Mouse (Mus musculus): ENCODE measurements around the gene Yipf3. TPM values are rescaled to one million over a fixed set of nuclear protein-coding genes. Genes with fewer than 3 reads are reported as not detected.

Gene Yipf3
- total and polyA plus RNA-seq, 3 experiments: 15.8 to 52.6 (median 32.5) TPM

- in situ Hi-C loops (cut with MboI; ENCODE audit: low pct_ligation_motif_present, low pct_unique_long_range_greater_than_20kb, low sequenced_read_pairs) (no loop called here), dilution Hi-C loops (cut with MboI; ENCODE audit: extremely low pct_ligation_motif_present, extremely low pct_unique_long_range_greater_than_20kb, low sequenced_read_pairs) (no loop called here)
- Histone ChIP-seq H3K36me3 (replicated peaks in 1 of 2; ENCODE audit: control insufficient read depth in 1 of 2, insufficient read depth in 1 of 2, low read length in 1 of 2) (peaks cover 9 to 22% of the 10 kb centered on the region in 2 experiments), H3K4me2 (ENCODE audit: insufficient read depth, low read depth, poor library complexity, severe bottlenecking) (no peak overlapping the region), H3K79me2 (replicated peaks; ENCODE audit: control insufficient read depth, extremely low read depth, insufficient read depth, poor library complexity, severe bottlenecking) (peaks cover 22% of the 10 kb centered on the region), H3K9ac (ENCODE audit: insufficient read depth, low read depth) (no peak overlapping the region), H3K4me1 (ENCODE audit: control insufficient read depth in 1 of 2, insufficient read depth in 2 of 2) (peaks cover 7 to 16% of the 10 kb centered on the region in 2 experiments), H3K4me3 (replicated peaks in 1 of 3; ENCODE audit: low read depth in 2 of 3, low read length in 2 of 3, poor library complexity in 1 of 3) (no peak overlapping the region), H3K9me3 (replicated peaks; ENCODE audit: low read length) (no peaks in the 10 kb centered on the region), H3K27ac (ENCODE audit: insufficient read depth, low read depth) (no peak overlapping the region), H3K27me3 (replicated peaks) (no peaks in the 10 kb centered on the region)
- no peak for TF ChIP-seq ELF1 (IDR thresholded peaks at IDR 0.05; ENCODE audit: low read depth, low read length)
- no peak for TF ChIP-seq NRF1 (IDR thresholded peaks at IDR 0.05; ENCODE audit: low read depth, low read length)
- no peak for TF ChIP-seq HCFC1 (IDR thresholded peaks at IDR 0.05; ENCODE audit: low read depth, low read length)
- no peak for TF ChIP-seq TCF12 (IDR thresholded peaks at IDR 0.05; ENCODE audit: low read depth, low read length)
- no peak for TF ChIP-seq POLR2A (IDR thresholded peaks at IDR 0.05; ENCODE audit: low read depth, low read length)
- DNase-seq (ENCODE audit: extremely low read depth): no peak
Measured at GRCm38 (mm10) chr17:46283911-46284310, 36.0 kb downstream of the Yipf3 start.

- Histone ChIP-seq H3K9ac (ENCODE audit: insufficient read depth, low read depth) (no peak overlapping the region), H3K4me3 (replicated peaks in 1 of 3; ENCODE audit: low read depth in 2 of 3, low read length in 2 of 3, poor library complexity in 1 of 3) (no peak overlapping the region), H3K9me3 (replicated peaks; ENCODE audit: low read length) (no peaks in the 10 kb centered on the region), H3K4me1 (ENCODE audit: control insufficient read depth in 1 of 2, insufficient read depth in 2 of 2) (peaks cover 7 to 16% of the 10 kb centered on the region in 2 experiments), H3K79me2 (replicated peaks; ENCODE audit: control insufficient read depth, extremely low read depth, insufficient read depth, poor library complexity, severe bottlenecking) (peaks cover 22% of the 10 kb centered on the region), H3K4me2 (ENCODE audit: insufficient read depth, low read depth, poor library complexity, severe bottlenecking) (no peak overlapping the region), H3K27me3 (replicated peaks) (no peaks in the 10 kb centered on the region), H3K27ac (ENCODE audit: insufficient read depth, low read depth) (no peak overlapping the region), H3K36me3 (replicated peaks in 1 of 2; ENCODE audit: control insufficient read depth in 1 of 2, insufficient read depth in 1 of 2, low read length in 1 of 2) (peaks cover 4 to 16% of the 10 kb centered on the region in 2 experiments)
- DNase-seq (ENCODE audit: extremely low read depth): no peak
- in situ Hi-C loops (cut with MboI; ENCODE audit: low pct_ligation_motif_present, low pct_unique_long_range_greater_than_20kb, low sequenced_read_pairs): no loop called here
- no peak for TF ChIP-seq JUND (conservative IDR thresholded peaks at IDR 0.05; ENCODE audit: low read depth, low read length)
- TF ChIP-seq USF1 (IDR thresholded peaks at IDR 0.05; ENCODE audit: low read depth, low read length): no peak
- TF ChIP-seq BHLHE40 (IDR thresholded peaks at IDR 0.05; ENCODE audit: low read depth, low read length): no peak
- no peak for TF ChIP-seq CHD2 (IDR thresholded peaks at IDR 0.05; ENCODE audit: low read length)
- TF ChIP-seq CHD1 (IDR thresholded peaks at IDR 0.05; ENCODE audit: low read depth, low read length): no peak
- TF ChIP-seq ZNF384 (IDR thresholded peaks at IDR 0.05; ENCODE audit: low read depth, low read length): no peak
- no peak for TF ChIP-seq UBTF (IDR thresholded peaks at IDR 0.05; ENCODE audit: low read depth, low read length)
- no peak for TF ChIP-seq MAX (IDR thresholded peaks at IDR 0.05; ENCODE audit: low read length)
- TF ChIP-seq MAFK (IDR thresholded peaks at IDR 0.05; ENCODE audit: insufficient replicate concordance, low read length): no peak
- TF ChIP-seq POLR2A (IDR thresholded peaks at IDR 0.05; ENCODE audit: low read depth, low read length): no peak
- TF ChIP-seq TCF12 (IDR thresholded peaks at IDR 0.05; ENCODE audit: low read depth, low read length): no peak
- no peak for TF ChIP-seq IRF4 (IDR thresholded peaks at IDR 0.05; ENCODE audit: low read depth, low read length)
- TF ChIP-seq SMC3 (IDR thresholded peaks at IDR 0.05; ENCODE audit: low read depth, low read length): no peak
- TF ChIP-seq JUN (IDR thresholded peaks at IDR 0.05; ENCODE audit: insufficient read depth, low read depth, low read length): no peak
- no peak for TF ChIP-seq PAX5 (IDR thresholded peaks at IDR 0.05; ENCODE audit: low read length)
- no peak for TF ChIP-seq E2F4 (IDR thresholded peaks at IDR 0.05; ENCODE audit: insufficient replicate concordance, low read depth, low read length)
- TF ChIP-seq USF2 (conservative IDR thresholded peaks at IDR 0.05; ENCODE audit: low read depth, low read length): no peak
- TF ChIP-seq SIN3A (IDR thresholded peaks at IDR 0.05; ENCODE audit: low read length): no peak
- no peak for TF ChIP-seq MYC (IDR thresholded peaks at IDR 0.05; ENCODE audit: low read depth, low read length)
- dilution Hi-C loops (cut with MboI; ENCODE audit: extremely low pct_ligation_motif_present, extremely low pct_unique_long_range_greater_than_20kb, low sequenced_read_pairs): no loop called here
Measured at GRCm38 (mm10) chr17:46284653-46285052, 36.8 kb downstream of the Yipf3 start.
